Mouse (Mus musculus) c-Kit-positive CD71-positive TER-119-positive erythroid progenitor cells, embryonic 14.5 days (primary cell): ENCODE measurements at regions not wholly inside any gene's neighbourhood (a gene's known extent, or its start where the extent isn't known, plus 50 kb on each side); places are given as distances from the start of the nearest gene placed in this dataset.

Source experiments
- DNase-seq: peaks from one replicate; pipeline ENCODE4 v3.0.0-alpha.2; 2013; ENCODE audit warnings: low spot score

GRCm38 (mm10) chr2:92804916-92805315, 110.0 kb upstream of the Syt13 start:
- DNase-seq = no peak

- no peak for DNase-seq
These were observed 109.1 kb upstream of the Syt13 start for GRCm38 (mm10) chr2:92805761-92806160.

GRCm38 (mm10) chr2:92806481-92807195, 108.3 kb upstream of the Syt13 start:
- DNase-seq = no peak

GRCm38 (mm10) chr2:92807404-92807803, 107.5 kb upstream of the Syt13 start:
- no peak for DNase-seq

DNA sequence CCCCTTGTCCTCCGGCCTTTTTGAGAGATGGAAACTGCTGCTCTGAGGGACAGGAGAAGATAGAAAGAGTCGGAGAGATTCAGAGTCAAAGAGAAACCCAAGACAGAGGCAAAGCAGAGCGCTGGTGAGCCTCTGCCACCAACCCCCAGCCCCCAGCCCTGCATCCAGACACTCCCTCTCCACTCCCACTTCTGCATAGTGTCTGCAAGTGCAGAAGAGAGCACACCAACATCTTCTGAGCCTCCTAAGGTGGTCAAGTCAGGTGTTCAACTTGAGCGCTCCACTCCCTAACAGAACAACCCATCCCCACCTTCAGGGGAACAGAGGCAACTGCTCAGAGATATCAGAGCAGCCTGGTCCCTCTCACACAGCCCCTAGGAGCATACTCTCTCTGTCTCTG, 106.8 kb upstream of the Syt13 start:
- no peak for DNase-seq

- DNase-seq = no peak
These were observed 105.7 kb upstream of the Syt13 start for GRCm38 (mm10) chr2:92809226-92809625.

DNA sequence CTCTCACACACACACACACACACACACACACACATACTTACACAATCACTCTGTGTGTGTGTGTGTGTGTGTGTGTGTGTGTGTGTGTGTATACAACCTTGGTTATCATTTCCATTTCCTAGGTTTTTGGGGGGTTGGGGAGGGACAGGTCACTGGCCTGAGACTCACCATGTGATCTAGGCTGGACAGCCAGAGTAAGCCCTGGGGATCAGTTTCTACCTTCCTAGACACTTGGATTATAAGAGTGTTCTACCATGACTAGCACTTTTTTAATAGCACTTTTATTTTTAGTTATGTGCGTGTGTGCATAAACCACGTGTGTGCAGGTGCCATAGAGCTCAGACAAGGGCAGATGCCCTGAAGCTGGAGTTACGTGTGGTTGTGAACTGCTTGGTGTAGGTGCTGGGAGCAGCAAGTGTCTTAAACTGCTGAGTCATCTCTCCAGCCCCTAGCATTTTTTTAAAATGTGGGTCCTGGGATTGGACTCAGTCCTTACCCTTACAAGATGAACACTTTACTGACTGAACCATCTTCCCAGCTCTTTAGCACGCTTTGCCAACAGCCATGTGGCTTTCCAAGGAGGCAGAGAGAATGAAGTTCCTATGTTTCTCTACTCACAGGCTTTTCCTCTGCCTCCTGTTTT, 105.1 kb upstream of the Syt13 start:
- DNase-seq = no peak

DNA sequence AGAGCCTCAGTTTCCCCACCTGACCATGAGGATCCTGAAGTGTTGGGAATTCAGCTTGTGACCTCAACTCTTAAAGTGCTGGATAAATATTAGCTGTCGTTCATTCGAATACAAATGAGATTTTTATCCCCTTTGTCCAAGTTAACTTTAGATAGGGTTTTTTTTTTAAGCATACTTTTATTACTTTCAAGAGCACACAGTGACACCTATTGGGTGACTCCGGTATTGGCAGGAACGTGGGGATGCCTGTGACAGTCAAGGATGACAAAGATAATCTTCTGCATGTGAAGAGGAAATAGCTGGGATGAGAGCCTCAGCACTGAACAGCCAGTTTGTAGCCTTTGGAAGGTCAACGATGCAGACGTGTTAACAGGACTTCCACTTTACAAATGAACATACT, 103.9 kb upstream of the Syt13 start:
- DNase-seq = peak; percentile 16

DNA sequence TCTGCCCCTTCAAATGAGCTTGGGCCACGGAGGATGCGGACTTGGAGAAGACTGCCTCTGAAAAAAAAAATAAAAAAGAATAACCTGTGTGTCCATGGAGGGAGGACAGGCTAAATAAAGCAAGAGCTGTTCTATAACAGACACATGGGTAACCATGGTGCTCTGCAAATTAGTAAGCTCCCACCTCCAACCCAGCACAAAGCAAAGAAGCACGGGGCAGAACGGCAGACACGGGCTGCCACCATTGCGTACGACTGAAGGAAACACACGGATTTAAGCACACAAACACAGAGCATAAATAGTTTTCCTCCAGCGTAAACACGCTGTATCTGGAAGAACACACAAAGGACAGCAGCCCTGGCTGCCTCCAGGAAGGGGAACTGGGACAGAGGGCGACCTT, 101.9 kb upstream of the Syt13 start:
- DNase-seq = no peak

DNA sequence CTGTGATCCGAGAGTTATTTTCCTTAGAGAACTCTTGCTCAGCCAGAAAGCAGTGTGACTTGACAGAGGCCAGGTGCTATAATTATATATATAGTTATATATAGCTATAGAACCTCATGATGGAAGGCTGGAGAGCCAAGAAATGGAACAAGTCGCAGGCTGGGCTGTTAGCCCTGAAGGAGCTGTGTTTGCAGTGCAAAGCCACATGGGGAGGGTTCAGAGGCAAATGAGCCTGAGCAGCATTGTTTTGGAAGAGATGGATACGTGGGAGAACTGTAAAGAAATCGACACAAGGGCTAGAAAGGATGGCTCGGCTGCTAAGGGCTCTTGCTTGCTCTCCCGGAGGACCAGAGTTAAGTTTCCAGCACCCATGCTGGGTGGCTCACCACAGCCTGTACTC, 95.3 kb upstream of the Syt13 start:
- no peak for DNase-seq

DNA sequence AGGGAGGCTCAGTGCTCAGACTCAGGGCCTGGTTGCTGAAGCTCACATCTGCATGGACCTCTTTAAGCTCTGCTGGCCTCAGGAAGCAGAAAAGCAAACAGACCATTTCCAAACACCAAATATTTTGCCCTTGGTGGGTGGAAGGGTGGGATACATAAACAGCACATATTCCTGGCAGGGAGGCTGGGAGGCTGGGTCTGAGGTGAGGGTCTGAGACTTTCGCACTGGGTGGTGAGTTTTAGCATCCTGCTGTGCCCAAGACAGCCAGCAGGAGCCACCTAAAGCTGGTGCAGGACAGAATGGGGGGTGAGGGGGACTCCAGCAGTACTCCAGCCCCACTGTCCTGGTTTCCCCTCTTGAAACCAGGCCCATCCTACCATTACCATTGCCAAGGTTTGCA, 90.6 kb upstream of the Syt13 start:
- no peak for DNase-seq

- no peak for DNase-seq
These were observed 89.5 kb upstream of the Syt13 start for GRCm38 (mm10) chr2:92825395-92825794.

DNA sequence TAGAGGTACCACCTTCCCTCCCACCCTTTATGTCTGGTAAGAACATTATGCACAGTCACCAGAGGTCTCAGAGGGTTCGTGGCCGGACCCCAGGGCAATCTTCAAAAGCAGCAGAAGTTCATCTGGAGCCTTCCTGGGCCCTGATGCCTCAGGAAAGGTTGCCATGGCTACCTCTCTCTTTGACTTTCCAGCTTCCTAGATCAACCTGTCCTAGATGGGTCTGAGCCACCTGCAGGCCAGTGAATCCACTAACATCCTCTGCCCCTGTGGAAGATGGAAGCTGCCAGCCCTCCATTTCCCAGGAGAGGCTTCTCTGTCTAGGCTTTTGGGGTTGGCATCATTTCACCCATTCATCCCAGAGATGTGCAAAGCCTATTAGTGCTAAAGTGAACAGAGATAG, 84.8 kb upstream of the Syt13 start:
- DNase-seq = no peak

DNA sequence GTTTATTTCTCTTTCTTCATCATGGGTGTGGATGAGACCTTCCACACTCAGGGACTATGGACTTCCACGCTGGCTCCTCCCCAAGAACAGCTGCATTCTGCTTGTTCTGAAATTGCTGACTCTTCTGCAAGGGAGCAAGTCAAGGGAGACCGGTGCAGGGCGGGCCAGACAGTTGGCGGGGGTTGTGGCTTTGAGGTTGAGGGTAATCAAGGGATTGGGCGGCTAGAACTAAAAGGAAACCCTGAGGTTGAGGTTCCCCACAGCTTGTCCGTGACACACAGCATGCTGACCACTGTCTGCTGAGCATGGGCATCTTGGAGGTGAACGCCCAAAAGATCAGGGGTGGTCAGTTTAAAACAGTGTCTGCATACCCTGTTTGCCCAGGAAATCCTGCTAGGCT, 83.1 kb upstream of the Syt13 start:
- no peak for DNase-seq

- no peak for DNase-seq
These were observed 78.7 kb upstream of the Syt13 start for GRCm38 (mm10) chr2:92836203-92836602.

DNA sequence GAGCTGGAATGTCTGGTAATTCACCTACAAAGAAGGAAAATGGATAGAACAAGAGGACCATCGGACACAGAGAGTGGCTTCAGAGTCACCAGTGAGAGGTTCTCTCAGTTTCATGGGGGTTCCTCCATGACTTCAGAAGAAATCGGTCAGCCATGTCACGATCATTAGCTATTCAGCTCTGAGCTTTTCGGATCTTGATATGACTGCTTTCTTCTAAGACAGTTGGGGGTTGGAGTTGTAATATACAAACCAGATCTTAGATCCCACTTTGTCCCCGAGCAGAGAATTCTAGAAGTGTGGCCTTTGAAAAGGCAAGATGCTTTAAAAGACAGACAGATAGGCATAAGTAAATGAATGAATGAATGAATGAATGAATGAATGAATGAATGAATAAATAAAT, 76.9 kb upstream of the Syt13 start:
- no peak for DNase-seq

DNA sequence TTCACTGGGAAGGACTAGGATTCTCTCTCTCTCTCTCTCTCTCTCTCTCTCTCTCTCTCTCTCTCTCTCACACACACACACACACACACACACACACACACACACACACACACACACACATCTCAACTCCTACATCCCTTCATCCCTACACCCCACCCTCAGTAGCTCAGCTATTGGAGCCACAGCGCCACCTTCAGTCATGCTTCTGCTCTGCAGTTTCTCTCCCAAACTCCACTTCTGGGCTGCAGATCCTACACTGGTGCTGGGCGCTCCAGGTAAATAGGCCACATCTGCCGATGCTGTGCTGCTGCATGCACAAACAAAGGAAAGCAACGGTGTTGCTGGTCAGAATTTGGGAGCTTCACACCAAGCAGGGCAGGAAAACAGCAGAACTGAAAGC, 74.9 kb upstream of the Syt13 start:
- DNase-seq = no peak

GRCm38 (mm10) chr2:92841626-92842025, 73.3 kb upstream of the Syt13 start:
- no peak for DNase-seq

GRCm38 (mm10) chr2:92845061-92845769, 69.7 kb upstream of the Syt13 start:
- no peak for DNase-seq

GRCm38 (mm10) chr2:92848962-92849361, 65.9 kb upstream of the Syt13 start:
- no peak for DNase-seq

- no peak for DNase-seq
These were observed 63.6 kb upstream of the Syt13 start for GRCm38 (mm10) chr2:92851336-92851735.

DNA sequence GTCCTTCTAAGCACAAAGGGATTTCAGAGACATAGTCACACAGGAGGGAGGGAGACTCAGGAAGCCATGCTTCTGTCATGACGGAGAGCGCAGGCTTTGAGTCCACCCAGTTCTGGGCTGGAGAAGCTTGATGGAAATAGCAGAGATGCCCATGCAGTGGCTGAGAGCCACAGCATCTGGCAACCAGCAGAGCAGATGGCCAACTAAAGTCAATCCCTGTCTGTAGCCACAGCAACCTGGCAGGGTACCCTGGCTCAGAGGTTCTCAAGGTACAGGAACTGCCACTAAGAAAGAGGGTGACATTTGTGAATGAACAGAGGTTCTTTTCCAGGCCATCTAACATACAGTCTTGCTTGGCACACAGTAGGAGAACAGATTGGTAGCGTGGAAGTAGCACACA, 61.7 kb upstream of the Syt13 start:
- DNase-seq = no peak

DNA sequence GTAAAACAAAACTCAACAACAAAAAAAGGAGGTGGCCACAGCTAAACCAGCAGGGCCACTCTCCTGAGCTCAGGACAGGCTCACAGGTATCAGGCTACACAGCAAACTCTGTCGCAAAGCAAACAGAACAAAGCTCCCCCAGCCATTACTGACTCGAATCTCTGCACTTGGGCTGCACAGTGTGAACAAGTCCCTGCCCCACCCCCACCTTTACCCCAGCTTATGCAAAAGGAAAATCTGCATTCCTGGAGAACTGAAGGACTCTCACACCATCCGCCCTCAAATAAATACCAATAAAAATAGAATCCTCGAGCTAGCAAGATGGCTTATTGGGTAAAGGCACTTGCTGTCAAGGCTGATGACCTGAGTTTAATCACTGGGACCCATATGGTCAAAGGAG, 60.6 kb upstream of the Syt13 start:
- DNase-seq = no peak
